ENCODE assay signal across 9 mouse cellular contexts in the genomic region with DNA sequence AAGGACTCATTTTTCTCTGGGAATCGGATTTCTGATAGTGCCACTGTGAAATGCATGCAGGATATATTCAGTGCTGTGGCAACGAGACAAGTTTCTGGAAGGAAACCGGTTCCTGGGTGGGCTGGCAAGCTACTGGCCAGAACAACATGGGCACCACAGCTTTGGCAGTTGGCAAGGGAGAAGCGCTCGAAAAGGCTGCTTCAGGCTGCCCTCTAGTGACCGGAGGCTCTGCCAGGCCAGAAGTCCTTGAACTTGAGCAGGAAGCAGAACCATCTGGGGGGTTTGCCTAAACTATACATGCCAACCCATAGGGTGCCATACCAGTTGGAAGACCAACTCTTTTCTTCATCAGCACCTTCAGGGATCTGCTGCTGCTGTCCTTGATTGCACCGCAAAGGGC. TPM values are rescaled to one million over a fixed set of nuclear protein-coding genes. Genes with fewer than 3 reads are reported as not detected.
DNase-seq lines count a peak whose midpoint lies in the region; ATAC-seq and TF ChIP-seq lines count a peak whose summit lies in the region.
"Had no signal": no experiment of that assay in that cellular context is flagged by ENCODE, and none has a peak within 500 bp of the region (broad histone marks: within the 10 kb centered on the region; RNA-seq: fewer than 3 reads in every experiment).

No protein-coding gene starts in this region.

- peak in 1 of 2 experiments; percentile 81; a peak in 2 of 4 replicates for TF ChIP-seq CTCF in CH12.LX (conservative IDR thresholded peaks at IDR 0.05 in 1 of 2, IDR thresholded peaks at IDR 0.05 in 1 of 2; ENCODE audit: low read depth in 2 of 2, low read length in 2 of 2)
- peak; percentile 69; the same call in 1 of the 2 replicates for TF ChIP-seq CTCF in cerebellum, adult 2 months (IDR thresholded peaks at IDR 0.05; ENCODE audit: borderline replicate concordance, insufficient read depth, low read depth, low read length)

- dilution Hi-C loops in CH12.LX (cut with MboI; ENCODE audit: extremely low pct_ligation_motif_present, extremely low pct_unique_long_range_greater_than_20kb, low sequenced_read_pairs), result no loop called here

- no peaks in the 10 kb centered on the region for H3K9me3 ChIP-seq in forebrain, embryonic 16.5 days (ENCODE audit: control insufficient read depth, low read length)
- no peaks in the 10 kb centered on the region for H3K9me3 ChIP-seq in forebrain, embryonic 10.5 days
- H3K9me3 ChIP-seq in CH12.LX (replicated peaks; ENCODE audit: low read length), result no peaks in the 10 kb centered on the region
- H3K9me3 ChIP-seq: heart, embryonic 13.5 days had no signal

- TF ChIP-seq POLR2A in CH12.LX (IDR thresholded peaks at IDR 0.05; ENCODE audit: low read depth, low read length), result no peak
- no peak for TF ChIP-seq POLR2A in cerebellum, adult 2 months (IDR thresholded peaks at IDR 0.05; ENCODE audit: borderline replicate concordance, insufficient read depth, low read length)

- no peak overlapping the region for H3K27ac ChIP-seq in forebrain, embryonic 16.5 days (ENCODE audit: low read length)
- H3K27ac ChIP-seq in forebrain, embryonic 10.5 days, result no peak overlapping the region
- no peak overlapping the region for H3K27ac ChIP-seq in CH12.LX (ENCODE audit: insufficient read depth, low read depth)
- no peak overlapping the region for H3K27ac ChIP-seq in cerebellum, adult 2 months (ENCODE audit: insufficient read depth, low read length)

- peaks cover 33% of the 10 kb centered on the region for H3K4me1 ChIP-seq in forebrain, embryonic 16.5 days (replicated peaks; ENCODE audit: control insufficient read depth, insufficient read depth, low read length)
- H3K4me1 ChIP-seq in forebrain, embryonic 10.5 days, result peaks cover 88% of the 10 kb centered on the region
- peaks cover 4 to 43% of the 10 kb centered on the region in 2 experiments; a peak in 3 of 4 replicates for H3K4me1 ChIP-seq in CH12.LX (ENCODE audit: control insufficient read depth in 1 of 2, insufficient read depth in 2 of 2)
- no peaks in the 10 kb centered on the region for H3K4me1 ChIP-seq in cerebellum, adult 2 months (ENCODE audit: control insufficient read depth, insufficient read depth, low read length)

- no peak overlapping the region for H3K9ac ChIP-seq in forebrain, embryonic 16.5 days (replicated peaks; ENCODE audit: low read depth, low read length)
- no peak overlapping the region for H3K9ac ChIP-seq in CH12.LX (ENCODE audit: insufficient read depth, low read depth)
- H3K9ac ChIP-seq: heart, embryonic 13.5 days had no signal

- H3K4me3 ChIP-seq in forebrain, embryonic 16.5 days (replicated peaks; ENCODE audit: low read length), result no peak overlapping the region
- no peak overlapping the region for H3K4me3 ChIP-seq in forebrain, embryonic 10.5 days
- no peak overlapping the region for H3K4me3 ChIP-seq in CH12.LX (replicated peaks in 1 of 3; ENCODE audit: low read depth in 2 of 3, low read length in 2 of 3, poor library complexity in 1 of 3)
- H3K4me3 ChIP-seq in cerebellum, adult 2 months (replicated peaks; ENCODE audit: insufficient read depth, low read depth, low read length), result no peak overlapping the region
- H3K4me3 ChIP-seq: heart, embryonic 13.5 days had no signal

- TF ChIP-seq EP300 in CH12.LX (IDR thresholded peaks at IDR 0.05; ENCODE audit: low read length), result no peak

- H3K27me3 ChIP-seq in forebrain, embryonic 16.5 days (replicated peaks; ENCODE audit: control insufficient read depth, insufficient read depth, low read length), result peaks cover 3% of the 10 kb centered on the region; the same call in 1 of the 2 replicates
- peaks cover 84% of the 10 kb centered on the region for H3K27me3 ChIP-seq in forebrain, embryonic 10.5 days (ENCODE audit: poor library complexity, severe bottlenecking)
- H3K27me3 ChIP-seq in CH12.LX (replicated peaks), result no peaks in the 10 kb centered on the region
- no peaks in the 10 kb centered on the region for H3K27me3 ChIP-seq in cerebellum, adult 2 months (ENCODE audit: control insufficient read depth, insufficient read depth, low read length)
- H3K27me3 ChIP-seq: heart, embryonic 13.5 days had no signal

- peak; percentile 81 for TF ChIP-seq RAD21 in CH12.LX (IDR thresholded peaks at IDR 0.05; ENCODE audit: low read depth, low read length)

- H3K36me3 ChIP-seq in forebrain, embryonic 16.5 days (ENCODE audit: control insufficient read depth, insufficient read depth), result no peaks in the 10 kb centered on the region
- no peaks in the 10 kb centered on the region for H3K36me3 ChIP-seq in forebrain, embryonic 10.5 days (replicated peaks)
- H3K36me3 ChIP-seq in CH12.LX (replicated peaks in 1 of 2; ENCODE audit: control insufficient read depth in 1 of 2, insufficient read depth in 1 of 2, low read length in 1 of 2), result no peaks in the 10 kb centered on the region
- H3K36me3 ChIP-seq: heart, embryonic 13.5 days had no signal

- no peak overlapping the region for H3K4me2 ChIP-seq in forebrain, embryonic 16.5 days (ENCODE audit: low read length)
- no peak overlapping the region for H3K4me2 ChIP-seq in CH12.LX (ENCODE audit: insufficient read depth, low read depth, poor library complexity, severe bottlenecking)
- H3K4me2 ChIP-seq: heart, embryonic 13.5 days had no signal

- no peaks in the 10 kb centered on the region for H3K79me2 ChIP-seq in CH12.LX (replicated peaks; ENCODE audit: control insufficient read depth, extremely low read depth, insufficient read depth, poor library complexity, severe bottlenecking)

- in situ Hi-C loops in CH12.LX (cut with MboI; ENCODE audit: low pct_ligation_motif_present, low pct_unique_long_range_greater_than_20kb, low sequenced_read_pairs), result loop anchor here (10.0 kb wide), 1 partner anchor 362 kb away; no protein-coding TSS in a partner anchor

- ATAC-seq in forebrain, embryonic 16.5 days, result 0 out of 2 replicates have a peak, but pooled peaks have one; percentile 13
- ATAC-seq in megakaryocyte-erythroid progenitor cell, adult 5-6 weeks (replicated peaks; ENCODE audit: low FRiP score, low TSS enrichment, poor library complexity, severe bottlenecking), result 0 out of 2 replicates have a peak, but pooled peaks have one; percentile 25

- WGBS in forebrain, embryonic 16.5 days, result 48% methylated on average over 7 of the region's 7 CpGs
- WGBS in forebrain, embryonic 10.5 days, result 80% methylated on average over 7 of the region's 7 CpGs
- WGBS in cerebellum, adult 2 months, result 15% methylated on average over 7 of the region's 7 CpGs

- DNase-seq in forebrain, embryonic 10.5 days (ENCODE audit: extremely low spot score, low spot score), result no peak
- peak; percentile 40 for DNase-seq in CH12.LX (ENCODE audit: extremely low read depth)
- peak; percentile 68 for DNase-seq in cerebellum, adult 2 months
- DNase-seq in heart, adult 9 months (ENCODE audit: low spot score in 2 of 2), result peak; percentile 66 to 85
- peak; percentile 77 for DNase-seq in layer of hippocampus, adult 9-10 months (ENCODE audit: low spot score)
- DNase-seq in urinary bladder, postnatal 25 days (ENCODE audit: low spot score), result peak; percentile 40

TF ChIP-seq in CH12.LX, 34 proteins besides CTCF, POLR2A, EP300 and RAD21:
- no peak for TF ChIP-seq MYC (IDR thresholded peaks at IDR 0.05; ENCODE audit: low read depth, low read length)
- TF ChIP-seq ETS1 (conservative IDR thresholded peaks at IDR 0.05; ENCODE audit: low read depth, low read length), result no peak
- no peak for TF ChIP-seq POLR2AphosphoS2 (IDR thresholded peaks at IDR 0.05; ENCODE audit: low read depth, low read length)
- peak; percentile 76 for TF ChIP-seq SMC3 (IDR thresholded peaks at IDR 0.05; ENCODE audit: low read depth, low read length)
- peak; percentile 45 for TF ChIP-seq ELF1 (IDR thresholded peaks at IDR 0.05; ENCODE audit: low read depth, low read length)

RNA-seq across cellular contexts. Expression of gene Cryzl2, which starts 12.1 kb away (rescaled TPM):
- polyA plus RNA-seq in forebrain, embryonic 16.5 days (2015; fragmentation: Nextera tagmentation; extraction: Ambion mirVana), result 4.7 and 6.3 TPM in 2 replicates
- polyA plus RNA-seq in forebrain, embryonic 10.5 days (2016; fragmentation: Nextera tagmentation; extraction: Ambion mirVana), result 5.5 and 6.7 TPM in 2 replicates
- total RNA-seq in CH12.LX (2012; rRNA removed) (24.6 and 41.0 TPM in 2 replicates), CH12.LX (2014; rRNA removed) (23.6 and 25.0 TPM in 2 replicates)
- 22.5 and 28.3 TPM in 2 replicates for polyA plus RNA-seq in CH12.LX (2012; ENCODE audit: insufficient read length, low read depth)
- polyA plus RNA-seq in cerebellum, adult 2 months (2012; rRNA removed), result 25.5 and 28.5 TPM in 2 replicates
- total RNA-seq in megakaryocyte-erythroid progenitor cell, adult 5-6 weeks (2014; fragmentation: Nextera tagmentation), result 13.6 and 24.1 TPM in 2 replicates
- 23.6 and 31.5 TPM in 2 replicates for total RNA-seq in megakaryocyte-erythroid progenitor cell, adult 5-6 weeks (2017)

RNA-seq across cellular contexts. Expression of gene Rasal2, which starts 33.9 kb away (rescaled TPM):
- 32.9 and 37.6 TPM in 2 replicates for polyA plus RNA-seq in forebrain, embryonic 16.5 days (2015; fragmentation: Nextera tagmentation; extraction: Ambion mirVana)
- 9.5 and 10.2 TPM in 2 replicates for polyA plus RNA-seq in forebrain, embryonic 10.5 days (2016; fragmentation: Nextera tagmentation; extraction: Ambion mirVana)
- total RNA-seq in CH12.LX (2012; rRNA removed) (1.4 and 1.7 TPM in 2 replicates), CH12.LX (2014; rRNA removed) (1.5 and 1.6 TPM in 2 replicates)
- polyA plus RNA-seq in CH12.LX (2012; ENCODE audit: insufficient read length, low read depth), result 2.0 and 2.6 TPM in 2 replicates
- 14.6 and 14.9 TPM in 2 replicates for polyA plus RNA-seq in cerebellum, adult 2 months (2012; rRNA removed)
- total RNA-seq in megakaryocyte-erythroid progenitor cell, adult 5-6 weeks (2014; fragmentation: Nextera tagmentation), result 3.2 and 6.6 TPM in 2 replicates
- total RNA-seq in megakaryocyte-erythroid progenitor cell, adult 5-6 weeks (2017), result 1.9 and 4.6 TPM in 2 replicates
